Mouse (Mus musculus) MEL (cell line): ENCODE measurements around the gene Ppp1r35. TPM values are rescaled to one million over a fixed set of nuclear protein-coding genes. Genes with fewer than 3 reads are reported as not detected.

Experiments
- DNase-seq: peaks from one replicate; pipeline ENCODE4 v3.0.0; 2011; ENCODE audit warnings: low read depth, low spot score
- H3K27ac ChIP-seq: 2 replicates; pipeline ENCODE4 v1.5.1; 2012; ENCODE audit warnings: low read depth, mild to moderate bottlenecking, control low read depth, low read length, moderate library complexity; ENCODE audit not compliant: control insufficient read depth
- H3K27me3 ChIP-seq, 2 experiments: fragments of 150-350 bp in 1 of 2; sonication (generic) in 1 of 2; 2 replicates each; pipeline ENCODE4 v1.6.1; 2012; ENCODE audit warnings: low read length in 2 of 2, mild to moderate bottlenecking in 2 of 2, improper control_type of control experiment in 1 of 2, moderate library complexity in 1 of 2; ENCODE audit not compliant: insufficient read depth in 2 of 2, control insufficient read depth in 1 of 2
- H3K36me3 ChIP-seq, 2 experiments: 2 replicates each; pipeline ENCODE4 v1.6.1; 2012 to 2014; ENCODE audit warnings: low read length in 2 of 2, improper control_type of control experiment in 1 of 2, inconsistent platforms in 1 of 2, mild to moderate bottlenecking in 1 of 2; ENCODE audit not compliant: insufficient read depth in 2 of 2, control insufficient read depth in 1 of 2
- H3K4me1 ChIP-seq, 2 experiments: fragments of 150-350 bp in 1 of 2; sonication (generic) in 1 of 2; 2 replicates each; pipeline ENCODE4 v1.6.1; 2012; ENCODE audit warnings: low read length in 2 of 2, improper control_type of control experiment in 1 of 2, mild to moderate bottlenecking in 1 of 2; ENCODE audit not compliant: insufficient read depth in 2 of 2, control insufficient read depth in 1 of 2
- H3K4me3 ChIP-seq, 2 experiments: fragments of 150-350 bp in 1 of 2; sonication (generic) in 1 of 2; 2 replicates each; pipeline ENCODE4 v1.5.1; 2012; ENCODE audit warnings: low read depth in 2 of 2, low read length in 2 of 2, mild to moderate bottlenecking in 2 of 2, moderate library complexity in 2 of 2, control low read depth in 1 of 2, improper control_type of control experiment in 1 of 2; ENCODE audit not compliant: control insufficient read depth in 1 of 2, insufficient read depth in 1 of 2
- H3K79me2 ChIP-seq: 2 replicates; pipeline ENCODE4 v1.6.1; 2012; ENCODE audit warnings: mild to moderate bottlenecking, low read length, moderate library complexity; ENCODE audit not compliant: control insufficient read depth, poor library complexity, insufficient read depth
- H3K9ac ChIP-seq: 2 replicates; pipeline ENCODE4 v1.6.1; 2012; ENCODE audit warnings: low read depth, mild to moderate bottlenecking, control low read depth, low read length, moderate library complexity; ENCODE audit not compliant: control insufficient read depth, poor library complexity, severe bottlenecking
- H3K9me3 ChIP-seq: fragments of 150-350 bp; sonication (generic); replicated peaks from 2 replicates; pipeline ENCODE4 v1.6.1; 2012; ENCODE audit warnings: mild to moderate bottlenecking, low read length, improper control_type of control experiment, moderate library complexity; ENCODE audit not compliant: insufficient read depth
- BHLHE40 ChIP-seq: IDR thresholded peaks from 2 replicates; pipeline ENCODE4 v1.6.1; 2012; ENCODE audit warnings: low read depth, mild to moderate bottlenecking, inconsistent platforms, low read length, improper control_type of control experiment, borderline replicate concordance
- CHD1 ChIP-seq: IDR thresholded peaks from 2 replicates; pipeline ENCODE4 v1.6.1; 2012; ENCODE audit warnings: low read depth, mild to moderate bottlenecking, inconsistent platforms, low read length, improper control_type of control experiment
- CHD2 ChIP-seq: IDR thresholded peaks from 2 replicates; pipeline ENCODE4 v1.6.1; 2011; ENCODE audit warnings: low read length, improper control_type of control experiment
- CTCF ChIP-seq, 3 experiments: IDR thresholded peaks in 2 of 3; conservative IDR thresholded peaks in 1 of 3; 2 replicates each; pipeline ENCODE4 v1.5.1; 2011 to 2012; ENCODE audit warnings: low read length in 3 of 3, low read depth in 2 of 3, mild to moderate bottlenecking in 2 of 3, improper control_type of control experiment in 1 of 3, inconsistent platforms in 1 of 3, mixed read lengths in 1 of 3, moderate library complexity in 1 of 3; ENCODE audit not compliant: control insufficient read depth in 1 of 3, insufficient read depth in 1 of 3, poor library complexity in 1 of 3, severe bottlenecking in 1 of 3
- E2F4 ChIP-seq: IDR thresholded peaks from 2 replicates; pipeline ENCODE4 v1.6.1; 2011; ENCODE audit warnings: low read depth, low read length, improper control_type of control experiment, borderline replicate concordance
- ETS1 ChIP-seq: IDR thresholded peaks from 2 replicates; pipeline ENCODE4 v1.6.1; 2012; ENCODE audit warnings: low read depth, mild to moderate bottlenecking, inconsistent platforms, low read length, improper control_type of control experiment, moderate library complexity
- GABPA ChIP-seq: IDR thresholded peaks from 2 replicates; pipeline ENCODE4 v1.6.1; 2012; ENCODE audit warnings: low read depth, mild to moderate bottlenecking, inconsistent platforms, low read length, improper control_type of control experiment, moderate library complexity
- HCFC1 ChIP-seq: IDR thresholded peaks from 2 replicates; pipeline ENCODE4 v1.6.1; 2012; ENCODE audit warnings: low read depth, mild to moderate bottlenecking, inconsistent platforms, low read length, improper control_type of control experiment, moderate library complexity
- JUND ChIP-seq: IDR thresholded peaks from 2 replicates; pipeline ENCODE4 v1.6.1; 2011; ENCODE audit warnings: low read depth, mild to moderate bottlenecking, improper control_type of control experiment, low read length
- MAX ChIP-seq: IDR thresholded peaks from 2 replicates; pipeline ENCODE4 v1.6.1; 2011; ENCODE audit warnings: low read length, improper control_type of control experiment
- MYC ChIP-seq: IDR thresholded peaks from 2 replicates; pipeline ENCODE4 v1.6.1; 2011; ENCODE audit warnings: low read depth, mild to moderate bottlenecking, low read length, improper control_type of control experiment, moderate library complexity
- POLR2A ChIP-seq, 2 experiments: IDR thresholded peaks; 2 replicates each; pipeline ENCODE4 v1.6.1; 2011 to 2012; ENCODE audit warnings: low read length in 2 of 2, mild to moderate bottlenecking in 2 of 2, control low read depth in 1 of 2, improper control_type of control experiment in 1 of 2, low read depth in 1 of 2, moderate library complexity in 1 of 2; ENCODE audit not compliant: control insufficient read depth in 1 of 2, insufficient read depth in 1 of 2, poor library complexity in 1 of 2
- POLR2AphosphoS5 ChIP-seq: IDR thresholded peaks from 2 replicates; pipeline ENCODE4 v1.6.1; 2012; ENCODE audit warnings: low read depth, borderline replicate concordance, mild to moderate bottlenecking, inconsistent platforms, low read length, moderate library complexity, mixed read lengths
- RAD21 ChIP-seq: IDR thresholded peaks from 2 replicates; pipeline ENCODE4 v1.6.1; 2011; ENCODE audit warnings: mild to moderate bottlenecking, low read depth, low read length, improper control_type of control experiment
- RCOR1 ChIP-seq: IDR thresholded peaks from 2 replicates; pipeline ENCODE4 v1.6.1; 2012; ENCODE audit warnings: low read depth, mild to moderate bottlenecking, inconsistent platforms, low read length, improper control_type of control experiment
- SIN3A ChIP-seq: IDR thresholded peaks from 2 replicates; pipeline ENCODE4 v1.6.1; 2012; ENCODE audit warnings: low read length, improper control_type of control experiment, inconsistent platforms
- TAL1 ChIP-seq: IDR thresholded peaks from 2 replicates; pipeline ENCODE4 v1.6.1; 2012; ENCODE audit warnings: mild to moderate bottlenecking, inconsistent platforms, low read length, moderate library complexity, mixed read lengths
- TBP ChIP-seq: IDR thresholded peaks from 2 replicates; pipeline ENCODE4 v1.8.0; 2011; ENCODE audit warnings: low read depth, low read length, improper control_type of control experiment
- TCF12 ChIP-seq: IDR thresholded peaks from 2 replicates; pipeline ENCODE4 v1.6.1; 2014; ENCODE audit warnings: low read depth, mild to moderate bottlenecking, inconsistent platforms, low read length, improper control_type of control experiment, moderate library complexity
- UBTF ChIP-seq: IDR thresholded peaks from 2 replicates; pipeline ENCODE4 v1.6.1; 2012; ENCODE audit warnings: low read depth, mild to moderate bottlenecking, inconsistent platforms, low read length, improper control_type of control experiment, moderate library complexity, borderline replicate concordance; ENCODE audit not compliant: insufficient read depth
- USF1 ChIP-seq: IDR thresholded peaks from 2 replicates; pipeline ENCODE4 v1.6.1; 2014; ENCODE audit warnings: low read depth, mild to moderate bottlenecking, inconsistent platforms, low read length, improper control_type of control experiment, moderate library complexity
- USF2 ChIP-seq, 2 experiments: IDR thresholded peaks; 2 replicates each; pipeline ENCODE4 v1.6.1; 2011 to 2012; ENCODE audit warnings: improper control_type of control experiment in 2 of 2, low read length in 2 of 2, borderline replicate concordance in 1 of 2, inconsistent platforms in 1 of 2, low read depth in 1 of 2, mild to moderate bottlenecking in 1 of 2; ENCODE audit not compliant: insufficient read depth in 1 of 2
- ZKSCAN1 ChIP-seq: IDR thresholded peaks from 2 replicates; pipeline ENCODE4 v1.6.1; 2012; ENCODE audit warnings: low read depth, mild to moderate bottlenecking, inconsistent platforms, low read length, improper control_type of control experiment, moderate library complexity
- polyA plus RNA-seq, 2 experiments: library from polyadenylated mRNA; stranded (reverse) in 1 of 2; unstranded in 1 of 2; fragments of >175 nt in 1 of 2; fragments of >200 nt in 1 of 2; gene quantifications; 2 replicates each; pipeline versions ENCODE4 v1.2.1 to v1.2.4; 2012; ENCODE audit warnings: low replicate concordance in 2 of 2, low read depth in 1 of 2; ENCODE audit not compliant: insufficient read length in 2 of 2, insufficient read depth in 1 of 2, missing spikeins in 1 of 2
- total RNA-seq: library from RNA; depleted of rRNA; stranded (reverse); fragments of 300-350 nt; gene quantifications from 2 replicates; pipeline ENCODE4 v1.2.3, GENCODE M21; 2012

Gene Ppp1r35
- total and polyA plus RNA-seq, 3 experiments = 35.0 to 46.2 TPM; not detected in 1

GRCm38 (mm10) chr5:137753111-137753832, 25.4 kb upstream of the Ppp1r35 start:
- Histone ChIP-seq H3K9me3 (no peaks in the 10 kb centered on the region), H3K79me2 (peaks cover 11% of the 10 kb centered on the region), H3K27ac (no peak overlapping the region)
- no peak for TF ChIP-seq HCFC1
- no peak for TF ChIP-seq TBP
- no peak for TF ChIP-seq BHLHE40
- TF ChIP-seq RAD21 = no peak
- no peak for TF ChIP-seq TCF12
- TF ChIP-seq ETS1 = no peak
- TF ChIP-seq UBTF = no peak
- no peak for TF ChIP-seq USF1
- TF ChIP-seq TAL1 = no peak
- no peak for TF ChIP-seq POLR2A (IDR thresholded peaks at IDR 0.05; ENCODE audit: control insufficient read depth in 1 of 2, insufficient read depth in 1 of 2, low read depth in 1 of 2, low read length in 2 of 2, poor library complexity in 1 of 2)
- TF ChIP-seq, all 39 proteins: peak for 0
- no peak for DNase-seq
- Histone ChIP-seq H3K27me3 (no peaks in the 10 kb centered on the region), H3K4me1 (peaks cover 3 to 8% of the 10 kb centered on the region in 2 experiments; a peak in 3 of 4 replicates), H3K4me3 (no peak overlapping the region), H3K9ac (no peak overlapping the region), H3K36me3 (peaks cover 7 to 12% of the 10 kb centered on the region in 2 experiments)

- H3K9ac ChIP-seq = no peak overlapping the region
- H3K4me3 ChIP-seq = no peak overlapping the region
- H3K27ac ChIP-seq = no peak overlapping the region
- TF ChIP-seq SIN3A (no peak), ZKSCAN1 (no peak)
- no peaks in the 10 kb centered on the region for H3K27me3 ChIP-seq
- peaks cover 0 to 7% of the 10 kb centered on the region in 2 experiments; a peak in 3 of 4 replicates for H3K36me3 ChIP-seq
- H3K4me1 ChIP-seq = no peaks in the 10 kb centered on the region
- no peaks in the 10 kb centered on the region for H3K9me3 ChIP-seq
- H3K79me2 ChIP-seq = no peaks in the 10 kb centered on the region
- no peak for DNase-seq
Measured at GRCm38 (mm10) chr5:137755425-137755824, 23.2 kb upstream of the Ppp1r35 start.

GRCm38 (mm10) chr5:137756106-137756505, 22.5 kb upstream of the Ppp1r35 start:
- TF ChIP-seq USF2 (IDR thresholded peaks at IDR 0.05; ENCODE audit: borderline replicate concordance in 1 of 2, insufficient read depth in 1 of 2, low read depth in 1 of 2, low read length in 2 of 2) = no peak
- no peak for TF ChIP-seq USF1
- no peak for TF ChIP-seq ZKSCAN1
- TF ChIP-seq CHD1 = no peak
- TF ChIP-seq MAX = no peak
- no peak for TF ChIP-seq RAD21
- TF ChIP-seq CHD2 = no peak
- TF ChIP-seq JUND = no peak
- TF ChIP-seq BHLHE40 = no peak
- no peak for TF ChIP-seq E2F4
- no peak for TF ChIP-seq CTCF (IDR thresholded peaks at IDR 0.05 in 2 of 3, conservative IDR thresholded peaks at IDR 0.05 in 1 of 3; ENCODE audit: control insufficient read depth in 1 of 3, insufficient read depth in 1 of 3, low read depth in 2 of 3, low read length in 3 of 3, poor library complexity in 1 of 3, severe bottlenecking in 1 of 3)
- no peak for TF ChIP-seq MYC
- no peak for TF ChIP-seq GABPA
- TF ChIP-seq TAL1 = no peak
- no peak for TF ChIP-seq TCF12
- TF ChIP-seq POLR2AphosphoS5 = no peak
- TF ChIP-seq SIN3A = no peak
- no peak for TF ChIP-seq RCOR1
- Histone ChIP-seq H3K27me3 (no peaks in the 10 kb centered on the region), H3K36me3 (peaks cover 0 to 7% of the 10 kb centered on the region in 2 experiments; a peak in 3 of 4 replicates), H3K27ac (no peak overlapping the region), H3K9me3 (no peaks in the 10 kb centered on the region), H3K9ac (no peak overlapping the region), H3K4me1 (no peaks in the 10 kb centered on the region), H3K4me3 (no peak overlapping the region), H3K79me2 (no peaks in the 10 kb centered on the region)
- DNase-seq = no peak
